Mouse (Mus musculus) thymus, postnatal 0 days (tissue): ENCODE measurements around the gene Aldh3a2. TPM values are rescaled to one million over a fixed set of nuclear protein-coding genes. Genes with fewer than 3 reads are reported as not detected.

ENCODE experiments used
- DNase-seq: peaks from one replicate; pipeline ENCODE4 v3.0.0-alpha.2; 2015; ENCODE audit warnings: low spot score
- polyA plus RNA-seq: library from polyadenylated mRNA; unstranded; fragments of >200 nt; fragmentation: Nextera tagmentation; extraction: Ambion mirVana; gene quantifications from 2 replicates; pipeline ENCODE4 v1.2.1, GENCODE M21; 2015

Gene Aldh3a2
- polyA plus RNA-seq, 1 experiment from 2014 or later, result 43.3 TPM

- no peak for DNase-seq
Measured at GRCm38 (mm10) chr11:61274421-61274820, 7.2 kb upstream of the Aldh3a2 start.

- no peak for DNase-seq
Measured at GRCm38 (mm10) chr11:61273928-61274327, 6.7 kb upstream of the Aldh3a2 start.

GRCm38 (mm10) chr11:61271612-61272011 is 4.3 kb upstream of the Aldh3a2 start:
- DNase-seq, result no peak

- no peak for DNase-seq
Measured at GRCm38 (mm10) chr11:61270406-61270805, 3.1 kb upstream of the Aldh3a2 start.

- no peak for DNase-seq
Measured at GRCm38 (mm10) chr11:61268626-61269349, 1.5 kb upstream of the Aldh3a2 start.

GRCm38 (mm10) chr11:61263841-61264240 is 3.4 kb downstream of the Aldh3a2 start:
- DNase-seq, result no peak

- no peak for DNase-seq
Measured at GRCm38 (mm10) chr11:61262516-61262915, 4.7 kb downstream of the Aldh3a2 start.

GRCm38 (mm10) chr11:61259106-61259505 is 8.2 kb downstream of the Aldh3a2 start:
- no peak for DNase-seq

- DNase-seq, result no peak
Measured at GRCm38 (mm10) chr11:61252807-61253206, 14.5 kb downstream of the Aldh3a2 start.

GRCm38 (mm10) chr11:61251741-61252140 is 15.5 kb downstream of the Aldh3a2 start:
- DNase-seq, result no peak

- DNase-seq, result no peak
Measured at GRCm38 (mm10) chr11:61244406-61244805, 22.9 kb downstream of the Aldh3a2 start.

GRCm38 (mm10) chr11:61236015-61236414 is 31.2 kb downstream of the Aldh3a2 start:
- DNase-seq, result no peak

GRCm38 (mm10) chr11:61234174-61234573 is 33.1 kb downstream of the Aldh3a2 start:
- no peak for DNase-seq

- DNase-seq, result peak; percentile 43
Measured at GRCm38 (mm10) chr11:61231329-61231728, 35.9 kb downstream of the Aldh3a2 start.

GRCm38 (mm10) chr11:61228406-61228805 is 38.9 kb downstream of the Aldh3a2 start:
- no peak for DNase-seq

GRCm38 (mm10) chr11:61227816-61228215 is 39.4 kb downstream of the Aldh3a2 start:
- DNase-seq, result no peak

- no peak for DNase-seq
Measured at GRCm38 (mm10) chr11:61225941-61226412, 41.3 kb downstream of the Aldh3a2 start.

- DNase-seq, result no peak
Measured at GRCm38 (mm10) chr11:61225511-61225910, 41.8 kb downstream of the Aldh3a2 start.

- no peak for DNase-seq
Measured at GRCm38 (mm10) chr11:61224907-61225306, 42.4 kb downstream of the Aldh3a2 start.

- DNase-seq, result no peak
Measured at GRCm38 (mm10) chr11:61224234-61224744, 43.0 kb downstream of the Aldh3a2 start.

GRCm38 (mm10) chr11:61222971-61223745 is 44.1 kb downstream of the Aldh3a2 start:
- no peak for DNase-seq

GRCm38 (mm10) chr11:61222007-61222406 is 45.3 kb downstream of the Aldh3a2 start:
- DNase-seq, result no peak
